Mouse (Mus musculus): ENCODE data around the gene Olfr124. TPM values are rescaled to one million over a fixed set of nuclear protein-coding genes. Genes with fewer than 3 reads are reported as not detected.

Olfr124 gene
- polyA plus RNA-seq (2014; fragmentation: Nextera tagmentation; extraction: Ambion mirVana) = not detected in 2 replicates

- Histone ChIP-seq H3K9ac (replicated peaks; ENCODE audit: low read depth, low read length) (no peak within 1 kb of the TSS), H3K4me3 (ENCODE audit: low read depth, low read length) (no peak within 1 kb of the TSS), H3K9me3 (ENCODE audit: control insufficient read depth, low read length) (no peaks in the 10 kb centered on the region), H3K36me3 (ENCODE audit: control insufficient read depth, insufficient read depth, low read length) (no peaks in the 10 kb centered on the region), H3K4me2 (ENCODE audit: low read depth, low read length) (no peak within 1 kb of the TSS), H3K27me3 (ENCODE audit: control insufficient read depth, insufficient read depth, low read length) (no peaks in the 10 kb centered on the region), H3K27ac (ENCODE audit: low read depth, low read length) (no peak within 1 kb of the TSS), H3K4me1 (ENCODE audit: control insufficient read depth, insufficient read depth, low read length) (no peaks in the 10 kb centered on the region)
- ATAC-seq (ENCODE audit: low read depth) = no peak
- WGBS = 89% methylated on average over 3 of the region's 3 CpGs
Measured at GRCm38 (mm10) chr17:37799588-37799987, at the start of gene Olfr124. Olfr124 (plus strand) TSS chr17:37799888.

- Histone ChIP-seq H3K27me3 (ENCODE audit: control insufficient read depth, insufficient read depth, low read length) (no peaks in the 10 kb centered on the region), H3K9me3 (ENCODE audit: control insufficient read depth, low read length) (no peaks in the 10 kb centered on the region), H3K4me2 (ENCODE audit: low read depth, low read length) (no peak within 1 kb of the TSS), H3K4me1 (ENCODE audit: control insufficient read depth, insufficient read depth, low read length) (no peaks in the 10 kb centered on the region), H3K36me3 (ENCODE audit: control insufficient read depth, insufficient read depth, low read length) (no peaks in the 10 kb centered on the region), H3K9ac (replicated peaks; ENCODE audit: low read depth, low read length) (no peak within 1 kb of the TSS), H3K27ac (ENCODE audit: low read depth, low read length) (no peak within 1 kb of the TSS), H3K4me3 (ENCODE audit: low read depth, low read length) (no peak within 1 kb of the TSS)
- WGBS = 88% methylated on average over 4 of the region's 4 CpGs
- no peak for ATAC-seq (ENCODE audit: low read depth)
Measured at GRCm38 (mm10) chr17:37768307-37768706, 31.4 kb upstream of the Olfr124 start, which contains the start of gene Olfr122. Olfr122 (plus strand) TSS chr17:37768607.

GRCm38 (mm10) chr17:37793229-37793628, 6.5 kb upstream of the Olfr124 start, which contains the start of gene Olfr123:
Olfr123 (plus strand) TSS chr17:37793529.
- Histone ChIP-seq H3K4me1 (ENCODE audit: control insufficient read depth, insufficient read depth, low read length) (no peaks in the 10 kb centered on the region), H3K4me3 (ENCODE audit: low read depth, low read length) (no peak within 1 kb of the TSS), H3K36me3 (ENCODE audit: control insufficient read depth, insufficient read depth, low read length) (no peaks in the 10 kb centered on the region), H3K4me2 (ENCODE audit: low read depth, low read length) (no peak within 1 kb of the TSS), H3K27ac (ENCODE audit: low read depth, low read length) (no peak within 1 kb of the TSS), H3K9ac (replicated peaks; ENCODE audit: low read depth, low read length) (no peak within 1 kb of the TSS), H3K9me3 (ENCODE audit: control insufficient read depth, low read length) (no peaks in the 10 kb centered on the region), H3K27me3 (ENCODE audit: control insufficient read depth, insufficient read depth, low read length) (no peaks in the 10 kb centered on the region)
- ATAC-seq (ENCODE audit: low read depth) = no peak
- 89% methylated on average over 2 of the region's 2 CpGs for WGBS

GRCm38 (mm10) chr17:37832649-37833048, 33.0 kb downstream of the Olfr124 start, which contains the start of gene Olfr125:
Olfr125 (plus strand) TSS chr17:37832949.
- no peaks in the 10 kb centered on the region for H3K4me1 ChIP-seq (ENCODE audit: control insufficient read depth, insufficient read depth, low read length)
- no peak within 1 kb of the TSS for H3K4me3 ChIP-seq (ENCODE audit: low read depth, low read length)
- H3K27ac ChIP-seq (ENCODE audit: low read depth, low read length) = no peak within 1 kb of the TSS
- H3K9ac ChIP-seq (replicated peaks; ENCODE audit: low read depth, low read length) = no peak within 1 kb of the TSS
- H3K4me2 ChIP-seq (ENCODE audit: low read depth, low read length) = no peak within 1 kb of the TSS
- no peaks in the 10 kb centered on the region for H3K27me3 ChIP-seq (ENCODE audit: control insufficient read depth, insufficient read depth, low read length)
- H3K36me3 ChIP-seq (ENCODE audit: control insufficient read depth, insufficient read depth, low read length) = no peaks in the 10 kb centered on the region
- ATAC-seq (ENCODE audit: low read depth) = no peak
- H3K9me3 ChIP-seq (ENCODE audit: control insufficient read depth, low read length) = no peaks in the 10 kb centered on the region

GRCm38 (mm10) chr17:37847183-37847582, 47.5 kb downstream of the Olfr124 start, which contains the start of gene Olfr126:
Olfr126 (plus strand) TSS chr17:37847483.
- ATAC-seq (ENCODE audit: low read depth) = no peak
- Histone ChIP-seq H3K9me3 (ENCODE audit: control insufficient read depth, low read length) (no peaks in the 10 kb centered on the region), H3K9ac (replicated peaks; ENCODE audit: low read depth, low read length) (no peak within 1 kb of the TSS), H3K4me2 (ENCODE audit: low read depth, low read length) (no peak within 1 kb of the TSS), H3K27me3 (ENCODE audit: control insufficient read depth, insufficient read depth, low read length) (no peaks in the 10 kb centered on the region), H3K4me1 (ENCODE audit: control insufficient read depth, insufficient read depth, low read length) (no peaks in the 10 kb centered on the region), H3K4me3 (ENCODE audit: low read depth, low read length) (no peak within 1 kb of the TSS), H3K36me3 (ENCODE audit: control insufficient read depth, insufficient read depth, low read length) (no peaks in the 10 kb centered on the region), H3K27ac (ENCODE audit: low read depth, low read length) (no peak within 1 kb of the TSS)

Other genes starting within 250 kb of the Olfr124 start
- gene Olfr112, start 230.4 kb upstream of the Olfr124 start, polyA plus RNA-seq (2014; fragmentation: Nextera tagmentation; extraction: Ambion mirVana) = not detected in 2 replicates
- not detected in 2 replicates for gene Olfr113, start 222.2 kb upstream of the Olfr124 start, polyA plus RNA-seq (2014; fragmentation: Nextera tagmentation; extraction: Ambion mirVana)
- gene Olfr114, start 207.1 kb upstream of the Olfr124 start, polyA plus RNA-seq (2014; fragmentation: Nextera tagmentation; extraction: Ambion mirVana) = not detected in 2 replicates
- gene Olfr115, start 172.8 kb upstream of the Olfr124 start, polyA plus RNA-seq (2014; fragmentation: Nextera tagmentation; extraction: Ambion mirVana) = not detected in 2 replicates
- not detected in 2 replicates for gene Olfr116, start 172.7 kb upstream of the Olfr124 start, polyA plus RNA-seq (2014; fragmentation: Nextera tagmentation; extraction: Ambion mirVana)
- gene Olfr117, start 136.1 kb upstream of the Olfr124 start, polyA plus RNA-seq (2014; fragmentation: Nextera tagmentation; extraction: Ambion mirVana) = not detected in 2 replicates
- gene Olfr118, start 132.9 kb upstream of the Olfr124 start, polyA plus RNA-seq (2014; fragmentation: Nextera tagmentation; extraction: Ambion mirVana) = not detected in 2 replicates
- not detected in 2 replicates for gene Olfr119, start 103.3 kb upstream of the Olfr124 start, polyA plus RNA-seq (2014; fragmentation: Nextera tagmentation; extraction: Ambion mirVana)
- gene Olfr120, start 78.1 kb upstream of the Olfr124 start, polyA plus RNA-seq (2014; fragmentation: Nextera tagmentation; extraction: Ambion mirVana) = not detected in 2 replicates
- gene Olfr121, start 51.0 kb upstream of the Olfr124 start, polyA plus RNA-seq (2014; fragmentation: Nextera tagmentation; extraction: Ambion mirVana) = not detected in 2 replicates
- not detected in 2 replicates for gene Olfr122, start 31.3 kb upstream of the Olfr124 start, polyA plus RNA-seq (2014; fragmentation: Nextera tagmentation; extraction: Ambion mirVana)
- not detected in 2 replicates for gene Olfr123, start 6.4 kb upstream of the Olfr124 start, polyA plus RNA-seq (2014; fragmentation: Nextera tagmentation; extraction: Ambion mirVana)
- gene Olfr125, start 33.1 kb downstream of the Olfr124 start, polyA plus RNA-seq (2014; fragmentation: Nextera tagmentation; extraction: Ambion mirVana) = not detected in 2 replicates
- gene Olfr126, start 47.6 kb downstream of the Olfr124 start, polyA plus RNA-seq (2014; fragmentation: Nextera tagmentation; extraction: Ambion mirVana) = not detected in 2 replicates
- gene Olfr127, start 100.5 kb downstream of the Olfr124 start, polyA plus RNA-seq (2014; fragmentation: Nextera tagmentation; extraction: Ambion mirVana) = not detected in 2 replicates
- not detected in 2 replicates for gene Olfr128, start 120.7 kb downstream of the Olfr124 start, polyA plus RNA-seq (2014; fragmentation: Nextera tagmentation; extraction: Ambion mirVana)
- not detected in 2 replicates for gene Olfr761, start 153.2 kb downstream of the Olfr124 start, polyA plus RNA-seq (2014; fragmentation: Nextera tagmentation; extraction: Ambion mirVana)